Mouse (Mus musculus) adrenal gland, postnatal 4 days (tissue): Measurements from ENCODE around the gene Pum3. TPM values are rescaled to one million over a fixed set of nuclear protein-coding genes. Genes with fewer than 3 reads are reported as not detected.

Experiments used
- total RNA-seq, 2 experiments: library from RNA; stranded (reverse); gene quantifications; 2 replicates each; pipeline ENCODE4 v1.2.3; 2021

Gene Pum3
- total RNA-seq, 2 experiments from 2014 or later = 91.8 to 100 TPM

Other genes with a start within 250 kb of the Pum3 start
- 10 to 100 TPM; 30.7 to 32.0 TPM for gene Vldlr, start 213.3 kb downstream of the Pum3 start, total RNA-seq
- under 1 TPM; 0.08 to 0.14 TPM for gene Kcnv2, start 107.2 kb downstream of the Pum3 start, total RNA-seq